Mouse (Mus musculus) midbrain, embryonic 13.5 days (tissue): ENCODE measurements around the gene Fam193b. TPM values are rescaled to one million over a fixed set of nuclear protein-coding genes. Genes with fewer than 3 reads are reported as not detected.

Experiments
- microRNA-seq: library from miRNA; unstranded; fragments of <30 nt; microRNA quantifications from one replicate; pipeline ENCODE4, GENCODE M21; 2016
- polyA plus RNA-seq: library from polyadenylated mRNA; unstranded; fragments of >200 nt; fragmentation: Nextera tagmentation; extraction: Ambion mirVana; gene quantifications from 2 replicates; pipeline ENCODE4 v1.2.1, GENCODE M21; 2015

Gene Fam193b
- polyA plus RNA-seq, 1 experiment from 2014 or later = 72.3 TPM

Small RNA genes within 50 kb of the gene (microRNA-seq; reads per million reads assigned to microRNA genes)
- 1.6 reads per million for gene Mir6945

Other genes with a start within 250 kb of the Fam193b start
- gene Rab24, start 249.2 kb downstream of the Fam193b start, polyA plus RNA-seq = 99.5 and 108 TPM in 2 replicates
- gene Mxd3, start 241.3 kb downstream of the Fam193b start, polyA plus RNA-seq = 18.4 and 19.9 TPM in 2 replicates
- gene Lman2, start 208.3 kb downstream of the Fam193b start, polyA plus RNA-seq = 61.6 and 62.6 TPM in 2 replicates
- gene Rgs14, start 201.4 kb downstream of the Fam193b start, polyA plus RNA-seq = 0.14 and 0.39 TPM in 2 replicates
- not detected in 2 replicates for gene Slc34a1, start 172.9 kb downstream of the Fam193b start, polyA plus RNA-seq
- not detected in 2 replicates for gene Pfn3, start 155.9 kb downstream of the Fam193b start, polyA plus RNA-seq
- not detected in 2 replicates for gene F12, start 144.3 kb downstream of the Fam193b start, polyA plus RNA-seq
- gene Grk6, start 126.0 kb downstream of the Fam193b start, polyA plus RNA-seq = 26.8 and 35.7 TPM in 2 replicates
- 2.3 and 2.8 TPM in 2 replicates for gene Prr7, start 106.9 kb downstream of the Fam193b start, polyA plus RNA-seq
- gene Dbn1, start 83.0 kb downstream of the Fam193b start, polyA plus RNA-seq = 655 and 674 TPM in 2 replicates
- 145 and 159 TPM in 2 replicates for gene Pdlim7, start 57.4 kb downstream of the Fam193b start, polyA plus RNA-seq
- 4.3 and 4.7 TPM in 2 replicates for gene Dok3, start 41.8 kb downstream of the Fam193b start, polyA plus RNA-seq
- gene Ddx41, start 34.5 kb downstream of the Fam193b start, polyA plus RNA-seq = 60.2 and 66.6 TPM in 2 replicates
- gene Tmed9, start 2.6 kb upstream of the Fam193b start, polyA plus RNA-seq = 103 and 125 TPM in 2 replicates
- gene B4galt7, start 28.8 kb upstream of the Fam193b start, polyA plus RNA-seq = 45.5 and 47.4 TPM in 2 replicates
- 92.3 and 97.5 TPM in 2 replicates for gene Caml, start 51.9 kb upstream of the Fam193b start, polyA plus RNA-seq
- gene Ddx46, start 63.9 kb upstream of the Fam193b start, polyA plus RNA-seq = 31.3 and 33.5 TPM in 2 replicates
- gene B230219D22Rik, start 122.0 kb upstream of the Fam193b start, polyA plus RNA-seq = 69.3 and 72.6 TPM in 2 replicates
- gene Txndc15, start 143.5 kb upstream of the Fam193b start, polyA plus RNA-seq = 121 and 129 TPM in 2 replicates
- 19.7 and 23.0 TPM in 2 replicates for gene Pcbd2, start 156.2 kb upstream of the Fam193b start, polyA plus RNA-seq
- 0.12 TPM in 1 of 2 replicates, not detected in the other for gene Catsper3, start 213.4 kb upstream of the Fam193b start, polyA plus RNA-seq